Mouse (Mus musculus) lung, adult 2 months (tissue): ENCODE data around the gene Farp1.

ENCODE experiments used
- CTCF ChIP-seq: fragments of 200-500 bp; IDR thresholded peaks from 2 replicates; pipeline ENCODE4 v1.5.1; 2011; ENCODE audit warnings: mild to moderate bottlenecking, low read length, control low read depth; ENCODE audit not compliant: insufficient read depth
- POLR2A ChIP-seq: fragments of 200-500 bp; IDR thresholded peaks from 2 replicates; pipeline ENCODE4 v1.6.1; 2011; ENCODE audit warnings: low read depth, mild to moderate bottlenecking, control low read depth, low read length, borderline replicate concordance; ENCODE audit errors: extremely low read depth

- no peak for TF ChIP-seq POLR2A
- TF ChIP-seq CTCF: no peak
Observed at GRCm38 (mm10) chr14:121234741-121235307, 199.8 kb downstream of the Farp1 start.
